Mouse (Mus musculus): ENCODE measurements around the gene Zer1. TPM values are rescaled to one million over a fixed set of nuclear protein-coding genes. Genes with fewer than 3 reads are reported as not detected.

Gene Zer1
- total and polyA plus RNA-seq, 3 experiments: 5.5 to 15.0 (median 13.4) TPM

DNA sequence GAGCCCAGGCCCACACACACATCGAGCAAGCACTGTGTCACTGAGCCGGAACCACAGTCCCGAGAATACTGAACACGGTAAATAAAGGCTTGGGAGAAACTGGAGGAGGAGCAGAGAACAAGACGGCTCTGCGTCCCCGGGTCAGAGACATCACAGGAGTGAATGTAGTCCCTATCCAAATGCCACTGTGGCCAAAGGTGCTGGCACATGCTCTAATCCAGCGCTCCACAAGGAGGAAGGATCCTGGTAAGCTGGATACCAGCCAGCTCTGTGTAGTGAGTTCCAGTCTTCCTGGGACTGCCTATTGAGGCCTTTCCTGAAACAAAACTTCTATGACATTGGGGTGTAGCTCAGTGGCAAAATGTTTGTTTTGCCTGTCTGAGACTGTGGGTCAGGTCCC is 28.2 kb upstream of the Zer1 start:
- no peak for TF ChIP-seq SIN3A (IDR thresholded peaks at IDR 0.05; ENCODE audit: low read length)
- no peaks in the 10 kb centered on the region for H3K9me3 ChIP-seq (replicated peaks; ENCODE audit: low read length)
- H3K9ac ChIP-seq (ENCODE audit: insufficient read depth, low read depth): no peak overlapping the region
- H3K27ac ChIP-seq (ENCODE audit: insufficient read depth, low read depth): no peak overlapping the region
- H3K36me3 ChIP-seq (replicated peaks in 1 of 2; ENCODE audit: control insufficient read depth in 1 of 2, insufficient read depth in 1 of 2, low read length in 1 of 2): peaks cover 29 to 50% of the 10 kb centered on the region in 2 experiments
- in situ Hi-C loops (cut with MboI; ENCODE audit: low pct_ligation_motif_present, low pct_unique_long_range_greater_than_20kb, low sequenced_read_pairs) (no loop called here), dilution Hi-C loops (cut with MboI; ENCODE audit: extremely low pct_ligation_motif_present, extremely low pct_unique_long_range_greater_than_20kb, low sequenced_read_pairs) (no loop called here)
- no peaks in the 10 kb centered on the region for H3K79me2 ChIP-seq (replicated peaks; ENCODE audit: control insufficient read depth, extremely low read depth, insufficient read depth, poor library complexity, severe bottlenecking)
- no peak for DNase-seq (ENCODE audit: extremely low read depth)
- H3K4me2 ChIP-seq (ENCODE audit: insufficient read depth, low read depth, poor library complexity, severe bottlenecking): no peak overlapping the region
- H3K27me3 ChIP-seq (replicated peaks): no peaks in the 10 kb centered on the region
- no peaks in the 10 kb centered on the region for H3K4me1 ChIP-seq (ENCODE audit: control insufficient read depth in 1 of 2, insufficient read depth in 2 of 2)
- H3K4me3 ChIP-seq (replicated peaks in 1 of 3; ENCODE audit: low read depth in 2 of 3, low read length in 2 of 3, poor library complexity in 1 of 3): no peak overlapping the region

GRCm38 (mm10) chr2:30151840-30152239 is 27.5 kb upstream of the Zer1 start:
- Histone ChIP-seq H3K9me3 (replicated peaks; ENCODE audit: low read length) (no peaks in the 10 kb centered on the region), H3K36me3 (replicated peaks in 1 of 2; ENCODE audit: control insufficient read depth in 1 of 2, insufficient read depth in 1 of 2, low read length in 1 of 2) (peaks cover 37 to 58% of the 10 kb centered on the region in 2 experiments), H3K4me1 (ENCODE audit: control insufficient read depth in 1 of 2, insufficient read depth in 2 of 2) (no peaks in the 10 kb centered on the region), H3K4me3 (replicated peaks in 1 of 3; ENCODE audit: low read depth in 2 of 3, low read length in 2 of 3, poor library complexity in 1 of 3) (no peak overlapping the region), H3K9ac (ENCODE audit: insufficient read depth, low read depth) (no peak overlapping the region), H3K79me2 (replicated peaks; ENCODE audit: control insufficient read depth, extremely low read depth, insufficient read depth, poor library complexity, severe bottlenecking) (no peaks in the 10 kb centered on the region), H3K27me3 (replicated peaks) (no peaks in the 10 kb centered on the region), H3K27ac (ENCODE audit: insufficient read depth, low read depth) (no peak overlapping the region), H3K4me2 (ENCODE audit: insufficient read depth, low read depth, poor library complexity, severe bottlenecking) (no peak overlapping the region)
- in situ Hi-C loops (cut with MboI; ENCODE audit: low pct_ligation_motif_present, low pct_unique_long_range_greater_than_20kb, low sequenced_read_pairs): no loop called here
- DNase-seq (ENCODE audit: extremely low read depth): no peak
- dilution Hi-C loops (cut with MboI; ENCODE audit: extremely low pct_ligation_motif_present, extremely low pct_unique_long_range_greater_than_20kb, low sequenced_read_pairs): no loop called here
- TF ChIP-seq KAT2A (IDR thresholded peaks at IDR 0.05; ENCODE audit: insufficient replicate concordance, low read length): no peak
- TF ChIP-seq USF1 (IDR thresholded peaks at IDR 0.05; ENCODE audit: low read depth, low read length): no peak
- TF ChIP-seq POLR2A (IDR thresholded peaks at IDR 0.05; ENCODE audit: low read depth, low read length): no peak
- TF ChIP-seq IRF4 (IDR thresholded peaks at IDR 0.05; ENCODE audit: low read depth, low read length): no peak
- TF ChIP-seq MYC (IDR thresholded peaks at IDR 0.05; ENCODE audit: low read depth, low read length): no peak
- no peak for TF ChIP-seq POLR2AphosphoS2 (IDR thresholded peaks at IDR 0.05; ENCODE audit: low read depth, low read length)
- TF ChIP-seq EP300 (IDR thresholded peaks at IDR 0.05; ENCODE audit: low read length): no peak
- TF ChIP-seq PAX5 (IDR thresholded peaks at IDR 0.05; ENCODE audit: low read length): no peak
- no peak for TF ChIP-seq MEF2A (IDR thresholded peaks at IDR 0.05; ENCODE audit: borderline replicate concordance, low read depth, low read length)
- no peak for TF ChIP-seq MXI1 (IDR thresholded peaks at IDR 0.05; ENCODE audit: low read depth, low read length)
- TF ChIP-seq NRF1 (IDR thresholded peaks at IDR 0.05; ENCODE audit: low read depth, low read length): no peak
- TF ChIP-seq CHD2 (IDR thresholded peaks at IDR 0.05; ENCODE audit: low read length): no peak
- no peak for TF ChIP-seq MAZ (IDR thresholded peaks at IDR 0.05; ENCODE audit: low read depth, low read length)
- TF ChIP-seq MAFK (IDR thresholded peaks at IDR 0.05; ENCODE audit: insufficient replicate concordance, low read length): no peak
- TF ChIP-seq GABPA (IDR thresholded peaks at IDR 0.05; ENCODE audit: insufficient replicate concordance, low read depth, low read length): no peak

Measured in CH12.LX (cell line).